Mouse (Mus musculus) limb, embryonic 11.5 days (tissue): ENCODE measurements around the gene Serpinb1a. TPM values are rescaled to one million over a fixed set of nuclear protein-coding genes. Genes with fewer than 3 reads are reported as not detected.

ENCODE experiments used
- ATAC-seq: fragments of 200-750 bp; cut with Nextera tagmentation; 2 replicates; pipeline ENCODE4 v1.8.0; 2017; ENCODE audit warnings: low read depth; ENCODE audit not compliant: insufficient number of reproducible peaks, low FRiP score, low TSS enrichment
- DNase-seq: peaks from one replicate; pipeline ENCODE4 v3.0.0-alpha.2; 2015; ENCODE audit warnings: low spot score
- H3K27ac ChIP-seq: fragments of 300-500 bp; sonication (generic); replicated peaks from 2 replicates; pipeline ENCODE4 v1.5.1; 2014; ENCODE audit warnings: low read depth, mild to moderate bottlenecking, low read length
- H3K27me3 ChIP-seq: fragments of 300-500 bp; sonication (generic); 2 replicates; pipeline ENCODE4 v1.6.1; 2014; ENCODE audit warnings: mild to moderate bottlenecking, low read length, mixed read lengths; ENCODE audit not compliant: control insufficient read depth, insufficient read depth
- H3K36me3 ChIP-seq: fragments of 300-500 bp; sonication (generic); 2 replicates; pipeline ENCODE4 v1.6.1; 2014; ENCODE audit warnings: mild to moderate bottlenecking, low read length, moderate library complexity, mixed read lengths; ENCODE audit not compliant: control insufficient read depth, insufficient read depth
- H3K4me1 ChIP-seq: fragments of 300-500 bp; sonication (generic); 2 replicates; pipeline ENCODE4 v1.6.1; 2014; ENCODE audit warnings: low read length, mixed read lengths; ENCODE audit not compliant: control insufficient read depth, insufficient read depth
- H3K4me2 ChIP-seq: fragments of 300-500 bp; sonication (generic); 2 replicates; pipeline ENCODE4 v1.6.1; 2014; ENCODE audit warnings: low read depth, mild to moderate bottlenecking, moderate library complexity; ENCODE audit not compliant: severe bottlenecking
- H3K4me3 ChIP-seq: fragments of 300-500 bp; sonication (generic); 2 replicates; pipeline ENCODE4 v1.5.1; 2014; ENCODE audit warnings: low read depth, low read length
- H3K9ac ChIP-seq: fragments of 300-500 bp; sonication (generic); 2 replicates; pipeline ENCODE4 v1.6.1; 2014; ENCODE audit warnings: mild to moderate bottlenecking, low read length
- H3K9me3 ChIP-seq: fragments of 300-500 bp; sonication (generic); 2 replicates; pipeline ENCODE4 v1.6.1; 2016; ENCODE audit warnings: low read length; ENCODE audit not compliant: control insufficient read depth
- WGBS: fragments of 180-500 bp; shearing (Covaris S2); extraction: QIAGEN DNeasy Blood & Tissue Kit; methylation state at CpG from one replicate; pipeline ENCODE4 v1.1.7; 2014; 5-methylcytosine and 5-hydroxymethylcytosine counted together
- polyA plus RNA-seq: library from polyadenylated mRNA; unstranded; fragments of >200 nt; fragmentation: Nextera tagmentation; extraction: Ambion mirVana; gene quantifications from 2 replicates; pipeline ENCODE4 v1.2.1, GENCODE M21; 2014

Serpinb1a gene
- polyA plus RNA-seq, 1 experiment from 2014 or later, result 2.5 TPM

GRCm38 (mm10) chr13:32800859-32801258 lies 50.1 kb downstream of the Serpinb1a start:
- no peaks in the 10 kb centered on the region for H3K9me3 ChIP-seq
- H3K27ac ChIP-seq, result no peak overlapping the region
- no peaks in the 10 kb centered on the region for H3K4me1 ChIP-seq
- H3K9ac ChIP-seq, result no peak overlapping the region
- no peak overlapping the region for H3K4me3 ChIP-seq
- H3K36me3 ChIP-seq, result no peaks in the 10 kb centered on the region
- H3K27me3 ChIP-seq, result no peaks in the 10 kb centered on the region
- H3K4me2 ChIP-seq, result no peak overlapping the region; the same call in 1 of the 2 replicates
- ATAC-seq (no peak), DNase-seq (no peak)

GRCm38 (mm10) chr13:32799131-32799530 lies 51.9 kb downstream of the Serpinb1a start:
- H3K4me3 ChIP-seq, result no peak overlapping the region
- no peak for DNase-seq
- WGBS, result 69% methylated on average over 2 of the region's 2 CpGs

GRCm38 (mm10) chr13:32797085-32797484 lies 53.9 kb downstream of the Serpinb1a start:
- Histone ChIP-seq H3K9me3 (no peaks in the 10 kb centered on the region), H3K36me3 (no peaks in the 10 kb centered on the region), H3K4me1 (no peaks in the 10 kb centered on the region), H3K4me2 (no peak overlapping the region), H3K27ac (peak overlapping the region; percentile 38; the same call in 1 of the 2 replicates), H3K4me3 (no peak overlapping the region), H3K9ac (no peak overlapping the region), H3K27me3 (no peaks in the 10 kb centered on the region)
- WGBS, result 50% methylated on average over 1 of the region's 1 CpGs
- ATAC-seq (no peak), DNase-seq (no peak)

More at GRCm38 (mm10) chr13:32799131-32799530, 51.9 kb downstream of the Serpinb1a start:
- no peaks in the 10 kb centered on the region for H3K4me1 ChIP-seq
- H3K9ac ChIP-seq, result no peak overlapping the region
- no peaks in the 10 kb centered on the region for H3K36me3 ChIP-seq
- H3K4me2 ChIP-seq, result no peak overlapping the region
- H3K27ac ChIP-seq, result no peak overlapping the region
- no peaks in the 10 kb centered on the region for H3K27me3 ChIP-seq
- no peak for ATAC-seq
- no peaks in the 10 kb centered on the region for H3K9me3 ChIP-seq

GRCm38 (mm10) chr13:32795166-32795565 lies 55.8 kb downstream of the Serpinb1a start:
- WGBS, result 90% methylated on average over 5 of the region's 5 CpGs
- Histone ChIP-seq H3K27ac (no peak overlapping the region), H3K4me2 (no peak overlapping the region), H3K27me3 (no peaks in the 10 kb centered on the region), H3K9ac (no peak overlapping the region), H3K9me3 (no peaks in the 10 kb centered on the region), H3K36me3 (no peaks in the 10 kb centered on the region), H3K4me3 (no peak overlapping the region), H3K4me1 (no peaks in the 10 kb centered on the region)
- ATAC-seq, result no peak
- no peak for DNase-seq

- WGBS, result 73% methylated on average over 2 of the region's 2 CpGs
- no peak for ATAC-seq
- no peak overlapping the region for H3K27ac ChIP-seq
- DNase-seq, result no peak
- no peak overlapping the region for H3K9ac ChIP-seq
- no peaks in the 10 kb centered on the region for H3K4me1 ChIP-seq
- H3K36me3 ChIP-seq, result no peaks in the 10 kb centered on the region
- H3K4me3 ChIP-seq, result no peak overlapping the region
- no peaks in the 10 kb centered on the region for H3K9me3 ChIP-seq
- H3K27me3 ChIP-seq, result no peaks in the 10 kb centered on the region
- no peak overlapping the region for H3K4me2 ChIP-seq
These were observed 56.4 kb downstream of the Serpinb1a start for GRCm38 (mm10) chr13:32794619-32795018.

Other genes starting within 250 kb of the Serpinb1a start
- gene Mylk4, start 67.2 kb downstream of the Serpinb1a start, polyA plus RNA-seq, result 0.76 and 1.1 TPM in 2 replicates
- gene Wrnip1, start 49.1 kb downstream of the Serpinb1a start, polyA plus RNA-seq, result 17.5 and 19.7 TPM in 2 replicates
- not detected in 2 replicates for gene D930007J09Rik, start 48.3 kb downstream of the Serpinb1a start, polyA plus RNA-seq
- not detected in 2 replicates for gene Serpinb1c, start 47.0 kb upstream of the Serpinb1a start, polyA plus RNA-seq
- 0.32 and 0.54 TPM in 2 replicates for gene Serpinb6b, start 114.0 kb upstream of the Serpinb1a start, polyA plus RNA-seq
- 0.72 and 1.4 TPM in 2 replicates for gene Serpinb9, start 152.1 kb upstream of the Serpinb1a start, polyA plus RNA-seq
- not detected in 2 replicates for gene Serpinb9b, start 176.2 kb upstream of the Serpinb1a start, polyA plus RNA-seq
- not detected in 2 replicates for gene Serpinb1b, start 227.4 kb upstream of the Serpinb1a start, polyA plus RNA-seq